Mouse (Mus musculus): ENCODE measurements around the gene Gm8369. TPM values are rescaled to one million over a fixed set of nuclear protein-coding genes. Genes with fewer than 3 reads are reported as not detected.
A peak's percentile ranks its signal among the peaks of the same experiment; 100 is the strongest.
"Not testable (repeated sequence)": the region's sequence is repeated elsewhere in the genome, so short reads cannot be mapped to it uniquely, and the experiment has no call there.

Gm8369 gene
- polyA plus RNA-seq, 1 experiment = 6.3 TPM

DNA sequence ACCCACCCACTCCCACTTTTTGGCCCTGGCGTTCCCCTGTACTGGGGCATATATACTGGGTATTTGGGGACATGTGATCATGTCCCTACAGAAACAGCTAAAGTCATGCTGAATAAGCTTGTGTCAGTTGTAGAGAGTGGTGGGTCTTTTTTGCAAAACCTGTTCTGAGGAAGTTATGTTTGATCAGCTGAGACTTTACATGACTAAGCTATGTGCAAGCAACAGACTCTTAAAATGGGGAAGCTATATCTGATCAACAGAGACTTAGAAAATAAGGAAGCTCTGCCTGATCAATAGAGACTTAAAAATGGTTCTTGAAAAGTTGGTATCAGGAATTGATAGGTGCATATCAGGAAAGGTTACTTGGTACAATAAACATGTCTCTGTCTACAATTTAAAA lies 47.7 kb downstream of the Gm8369 start:
- Histone ChIP-seq H3K27ac (ENCODE audit: control insufficient read depth, insufficient read depth, low read length) (no peak overlapping the region), H3K4me1 (replicated peaks; ENCODE audit: control insufficient read depth, insufficient read depth, low read length) (peaks cover 8% of the 10 kb centered on the region), H3K27me3 (ENCODE audit: control insufficient read depth, insufficient read depth, low read length) (no peaks in the 10 kb centered on the region), H3K4me3 (ENCODE audit: control insufficient read depth, insufficient read depth, low read length) (no peak overlapping the region), H3K36me3 (ENCODE audit: control insufficient read depth, insufficient read depth, low read length) (peaks cover 7% of the 10 kb centered on the region; the same call in 1 of the 2 replicates)
- TF ChIP-seq POLR2A (IDR thresholded peaks at IDR 0.05; ENCODE audit: control insufficient read depth, extremely low read depth, insufficient read depth, low read length, poor library complexity) (no peak), CTCF (IDR thresholded peaks at IDR 0.05; ENCODE audit: borderline replicate concordance, control insufficient read depth, extremely low read depth, insufficient read depth, low read length, poor library complexity) (no peak)
- DNase-seq = no peak
- 89% methylated on average over 1 of the region's 1 CpGs for WGBS

GRCm38 (mm10) chr19:11533888-11534445 lies 48.2 kb downstream of the Gm8369 start:
- no peak for DNase-seq
- 0 out of 2 replicates have a peak, but pooled peaks cover 3% of the 10 kb centered on the region for H3K36me3 ChIP-seq (ENCODE audit: control insufficient read depth, insufficient read depth, low read length)
- H3K4me1 ChIP-seq (replicated peaks; ENCODE audit: control insufficient read depth, insufficient read depth, low read length) = peaks cover 8% of the 10 kb centered on the region
- H3K27me3 ChIP-seq (ENCODE audit: control insufficient read depth, insufficient read depth, low read length) = no peaks in the 10 kb centered on the region
- no peak overlapping the region for H3K27ac ChIP-seq (ENCODE audit: control insufficient read depth, insufficient read depth, low read length)
- no peak overlapping the region for H3K4me3 ChIP-seq (ENCODE audit: control insufficient read depth, insufficient read depth, low read length)
- TF ChIP-seq CTCF (IDR thresholded peaks at IDR 0.05; ENCODE audit: borderline replicate concordance, control insufficient read depth, extremely low read depth, insufficient read depth, low read length, poor library complexity) (no peak), POLR2A (IDR thresholded peaks at IDR 0.05; ENCODE audit: control insufficient read depth, extremely low read depth, insufficient read depth, low read length, poor library complexity) (no peak)
- WGBS = 87% methylated on average over 2 of the region's 2 CpGs

DNA sequence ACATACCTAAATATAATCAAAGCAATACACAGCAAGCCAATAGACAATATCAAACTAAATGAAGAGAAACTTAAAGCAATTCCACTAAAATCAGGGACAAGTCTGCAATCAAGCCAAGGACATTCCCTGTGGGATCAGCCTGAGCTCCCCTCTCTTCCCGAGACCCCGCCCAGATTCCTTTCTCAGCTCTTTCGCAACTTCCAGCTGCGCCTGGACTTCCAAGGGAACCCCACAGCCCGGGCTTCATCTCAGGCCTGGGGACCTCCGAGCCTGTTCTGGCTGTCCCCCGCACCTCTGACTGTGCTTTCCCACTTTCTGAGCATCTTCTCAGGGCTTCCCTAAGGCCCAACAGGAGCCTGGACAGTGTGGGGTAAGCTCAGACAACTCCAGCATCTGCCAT lies 50.9 kb downstream of the Gm8369 start, which contains the start of gene Ms4a4d:
Gene Ms4a4d (plus strand): TSS at position 209 of the 400 bp plus-strand sequence.
- TF ChIP-seq CTCF (IDR thresholded peaks at IDR 0.05; ENCODE audit: borderline replicate concordance, control insufficient read depth, extremely low read depth, insufficient read depth, low read length, poor library complexity) (no peak), POLR2A (IDR thresholded peaks at IDR 0.05; ENCODE audit: control insufficient read depth, extremely low read depth, insufficient read depth, low read length, poor library complexity) (no peak)
- 96% methylated on average over 7 of the region's 7 CpGs for WGBS
- Histone ChIP-seq H3K27me3 (ENCODE audit: control insufficient read depth, insufficient read depth, low read length) (no peaks in the 10 kb centered on the region), H3K27ac (ENCODE audit: control insufficient read depth, insufficient read depth, low read length) (no peak within 1 kb of the TSS), H3K4me3 (ENCODE audit: control insufficient read depth, insufficient read depth, low read length) (no peak within 1 kb of the TSS), H3K4me1 (replicated peaks; ENCODE audit: control insufficient read depth, insufficient read depth, low read length) (peaks cover 8% of the 10 kb centered on the region), H3K36me3 (ENCODE audit: control insufficient read depth, insufficient read depth, low read length) (no peaks in the 10 kb centered on the region)
- DNase-seq = no peak

DNA sequence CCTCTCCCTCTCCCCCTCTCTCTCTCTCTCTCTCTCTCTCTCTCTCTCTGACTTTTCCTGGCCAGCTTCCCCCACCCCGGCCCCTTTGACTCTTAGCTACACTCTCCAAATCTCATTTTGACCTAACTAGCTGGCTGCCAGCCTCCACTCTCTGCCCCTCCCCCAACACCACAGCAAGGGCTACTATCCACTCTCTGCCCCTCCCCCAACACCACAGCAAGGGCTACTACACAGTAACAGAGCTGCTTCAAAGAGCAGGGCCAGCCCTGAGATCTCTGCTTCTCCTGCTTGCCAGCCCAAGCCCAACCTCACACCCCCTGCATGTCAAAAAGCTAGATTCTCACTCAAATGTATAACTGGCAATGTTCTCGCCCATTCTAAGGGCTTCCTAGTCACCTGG lies 51.6 kb downstream of the Gm8369 start:
- DNase-seq = no peak
- TF ChIP-seq POLR2A (IDR thresholded peaks at IDR 0.05; ENCODE audit: control insufficient read depth, extremely low read depth, insufficient read depth, low read length, poor library complexity) = no peak
- TF ChIP-seq CTCF (IDR thresholded peaks at IDR 0.05; ENCODE audit: borderline replicate concordance, control insufficient read depth, extremely low read depth, insufficient read depth, low read length, poor library complexity) = no peak
- WGBS = 85% methylated on average over 2 of the region's 2 CpGs
- Histone ChIP-seq H3K27me3 (ENCODE audit: control insufficient read depth, insufficient read depth, low read length) (no peaks in the 10 kb centered on the region), H3K4me3 (ENCODE audit: control insufficient read depth, insufficient read depth, low read length) (no peak overlapping the region), H3K27ac (ENCODE audit: control insufficient read depth, insufficient read depth, low read length) (no peak overlapping the region), H3K4me1 (replicated peaks; ENCODE audit: control insufficient read depth, insufficient read depth, low read length) (peaks cover 8% of the 10 kb centered on the region), H3K36me3 (ENCODE audit: control insufficient read depth, insufficient read depth, low read length) (no peaks in the 10 kb centered on the region)

- H3K4me3 ChIP-seq (ENCODE audit: control insufficient read depth, insufficient read depth, low read length); H3K27me3 ChIP-seq (ENCODE audit: control insufficient read depth, insufficient read depth, low read length); H3K36me3 ChIP-seq (ENCODE audit: control insufficient read depth, insufficient read depth, low read length); H3K27ac ChIP-seq (ENCODE audit: control insufficient read depth, insufficient read depth, low read length): not testable (repeated sequence)
- H3K4me1 ChIP-seq (replicated peaks; ENCODE audit: control insufficient read depth, insufficient read depth, low read length) = peaks cover 12% of the 10 kb centered on the region
- peak; percentile 49 for DNase-seq
- 7% methylated on average over 1 of the region's 1 CpGs for WGBS
Observed at GRCm38 (mm10) chr19:11540166-11540821, 54.6 kb downstream of the Gm8369 start.

DNA sequence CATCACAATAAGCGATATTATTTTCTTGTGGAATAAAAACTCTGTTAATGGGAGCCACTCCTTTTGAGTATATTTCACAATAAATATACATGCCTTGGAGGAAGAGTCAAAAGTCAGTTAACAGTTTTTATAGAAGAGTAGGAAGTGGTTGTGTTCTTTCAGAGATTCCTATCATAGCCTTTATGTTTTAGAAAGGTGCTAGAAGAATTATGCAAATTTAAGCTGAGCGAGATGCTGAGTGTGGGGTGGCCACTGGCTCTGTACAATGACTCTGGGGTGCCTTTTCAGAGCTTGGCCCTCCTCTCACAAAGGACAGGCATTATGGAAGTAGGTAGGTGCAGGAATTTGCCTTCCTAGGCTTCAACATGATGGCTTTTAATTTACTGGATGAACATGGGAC lies 58.6 kb downstream of the Gm8369 start:
- not testable (repeated sequence) for H3K27me3 ChIP-seq (ENCODE audit: control insufficient read depth, insufficient read depth, low read length); DNase-seq; H3K4me3 ChIP-seq (ENCODE audit: control insufficient read depth, insufficient read depth, low read length); H3K36me3 ChIP-seq (ENCODE audit: control insufficient read depth, insufficient read depth, low read length)
- 27% methylated on average over 2 of the region's 2 CpGs for WGBS
- peaks cover 10% of the 10 kb centered on the region for H3K4me1 ChIP-seq (replicated peaks; ENCODE audit: control insufficient read depth, insufficient read depth, low read length)
- H3K27ac ChIP-seq (ENCODE audit: control insufficient read depth, insufficient read depth, low read length) = peak overlapping the region; percentile 62; the same call in 1 of the 2 replicates

DNA sequence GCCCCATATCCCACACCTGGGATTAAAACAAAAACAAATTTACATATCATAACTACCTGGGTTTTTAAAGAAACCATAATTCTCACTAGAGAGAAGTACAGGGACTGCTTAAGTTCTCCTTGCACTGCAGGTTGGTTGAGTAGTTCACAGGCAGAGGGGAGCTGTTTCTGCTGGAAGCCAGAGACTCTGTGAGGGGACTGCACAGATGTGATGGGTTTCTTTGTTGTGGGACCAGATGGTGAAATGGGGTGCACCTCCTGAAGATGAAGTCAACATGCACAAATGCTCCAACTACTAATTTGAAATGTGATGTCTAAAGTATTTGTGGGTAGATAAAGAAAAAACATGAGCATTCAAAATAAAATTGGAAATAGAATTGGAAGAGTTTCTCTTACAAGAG lies 62.2 kb downstream of the Gm8369 start:
- peak; percentile 64 for DNase-seq
- peaks cover 11% of the 10 kb centered on the region for H3K4me1 ChIP-seq (replicated peaks; ENCODE audit: control insufficient read depth, insufficient read depth, low read length)
- no peak overlapping the region for H3K4me3 ChIP-seq (ENCODE audit: control insufficient read depth, insufficient read depth, low read length)
- no peaks in the 10 kb centered on the region for H3K36me3 ChIP-seq (ENCODE audit: control insufficient read depth, insufficient read depth, low read length)
- no peak for TF ChIP-seq CTCF (IDR thresholded peaks at IDR 0.05; ENCODE audit: borderline replicate concordance, control insufficient read depth, extremely low read depth, insufficient read depth, low read length, poor library complexity)
- TF ChIP-seq POLR2A (IDR thresholded peaks at IDR 0.05; ENCODE audit: control insufficient read depth, extremely low read depth, insufficient read depth, low read length, poor library complexity) = no peak
- no peaks in the 10 kb centered on the region for H3K27me3 ChIP-seq (ENCODE audit: control insufficient read depth, insufficient read depth, low read length)
- peak overlapping the region; percentile 98; the same call in 1 of the 2 replicates for H3K27ac ChIP-seq (ENCODE audit: control insufficient read depth, insufficient read depth, low read length)
